Mouse (Mus musculus): ENCODE data around the gene Cmtm6. TPM values are rescaled to one million over a fixed set of nuclear protein-coding genes. Genes with fewer than 3 reads are reported as not detected.

Cmtm6 gene
- polyA plus RNA-seq, 1 experiment from 2014 or later, result 32.6 TPM

- Histone ChIP-seq H3K27ac (no peak overlapping the region), H3K4me3 (no peak overlapping the region), H3K36me3 (peaks cover 71% of the 10 kb centered on the region), H3K9me3 (no peaks in the 10 kb centered on the region), H3K4me2 (no peak overlapping the region), H3K4me1 (no peaks in the 10 kb centered on the region), H3K27me3 (no peaks in the 10 kb centered on the region), H3K9ac (no peak overlapping the region)
- WGBS, result 75% methylated on average over 7 of the region's 7 CpGs
- ATAC-seq (ENCODE audit: insufficient number of reproducible peaks, insufficient read depth, low FRiP score, low TSS enrichment, low read depth), result no peak
These were observed 27.4 kb downstream of the Cmtm6 start for GRCm38 (mm10) chr9:114758272-114758671.

- Histone ChIP-seq H3K9me3 (no peaks in the 10 kb centered on the region), H3K36me3 (peaks cover 72% of the 10 kb centered on the region), H3K9ac (no peak overlapping the region), H3K4me1 (no peaks in the 10 kb centered on the region), H3K4me2 (no peak overlapping the region), H3K4me3 (no peak overlapping the region), H3K27ac (no peak overlapping the region), H3K27me3 (no peaks in the 10 kb centered on the region)
- ATAC-seq (ENCODE audit: insufficient number of reproducible peaks, insufficient read depth, low FRiP score, low TSS enrichment, low read depth), result no peak
- 85% methylated on average over 5 of the region's 5 CpGs for WGBS
These were observed 27.9 kb downstream of the Cmtm6 start for GRCm38 (mm10) chr9:114758801-114759200.

- peaks cover 68% of the 10 kb centered on the region for H3K36me3 ChIP-seq
- 81% methylated on average over 4 of the region's 4 CpGs for WGBS
- no peak overlapping the region for H3K4me3 ChIP-seq
- no peaks in the 10 kb centered on the region for H3K27me3 ChIP-seq
- H3K4me1 ChIP-seq, result no peaks in the 10 kb centered on the region
- H3K4me2 ChIP-seq, result no peak overlapping the region
- H3K27ac ChIP-seq, result no peak overlapping the region
- ATAC-seq (ENCODE audit: insufficient number of reproducible peaks, insufficient read depth, low FRiP score, low TSS enrichment, low read depth), result no peak
- no peaks in the 10 kb centered on the region for H3K9me3 ChIP-seq
- H3K9ac ChIP-seq, result no peak overlapping the region
These were observed 29.0 kb downstream of the Cmtm6 start for GRCm38 (mm10) chr9:114759886-114760285.

- Histone ChIP-seq H3K4me1 (no peaks in the 10 kb centered on the region), H3K27ac (no peak overlapping the region), H3K9ac (no peak overlapping the region), H3K9me3 (no peaks in the 10 kb centered on the region), H3K27me3 (no peaks in the 10 kb centered on the region), H3K4me3 (no peak overlapping the region), H3K4me2 (no peak overlapping the region), H3K36me3 (peaks cover 64% of the 10 kb centered on the region)
- ATAC-seq (ENCODE audit: insufficient number of reproducible peaks, insufficient read depth, low FRiP score, low TSS enrichment, low read depth), result no peak
- 74% methylated on average over 5 of the region's 5 CpGs for WGBS
These were observed 29.4 kb downstream of the Cmtm6 start for GRCm38 (mm10) chr9:114760353-114760752.

- WGBS, result 75% methylated on average over 11 of the region's 11 CpGs
- Histone ChIP-seq H3K4me1 (peaks cover 5% of the 10 kb centered on the region), H3K9me3 (no peaks in the 10 kb centered on the region), H3K27me3 (no peaks in the 10 kb centered on the region), H3K4me3 (no peak overlapping the region), H3K36me3 (peaks cover 57% of the 10 kb centered on the region), H3K4me2 (no peak overlapping the region), H3K27ac (no peak overlapping the region), H3K9ac (no peak overlapping the region)
- ATAC-seq (ENCODE audit: insufficient number of reproducible peaks, insufficient read depth, low FRiP score, low TSS enrichment, low read depth), result no peak
These were observed 30.9 kb downstream of the Cmtm6 start for GRCm38 (mm10) chr9:114761848-114762247.

GRCm38 (mm10) chr9:114763341-114763740 is 32.4 kb downstream of the Cmtm6 start:
- ATAC-seq (ENCODE audit: insufficient number of reproducible peaks, insufficient read depth, low FRiP score, low TSS enrichment, low read depth), result no peak
- Histone ChIP-seq H3K4me2 (no peak overlapping the region), H3K27ac (no peak overlapping the region), H3K36me3 (peaks cover 53% of the 10 kb centered on the region), H3K4me1 (peaks cover 20% of the 10 kb centered on the region), H3K9ac (no peak overlapping the region), H3K9me3 (no peaks in the 10 kb centered on the region), H3K4me3 (no peak overlapping the region), H3K27me3 (no peaks in the 10 kb centered on the region)
- 65% methylated on average over 13 of the region's 13 CpGs for WGBS

GRCm38 (mm10) chr9:114767030-114767429 is 36.1 kb downstream of the Cmtm6 start:
- Histone ChIP-seq H3K9me3 (0 out of 2 replicates have a peak, but pooled peaks cover under 1% of the 10 kb centered on the region), H3K9ac (no peak overlapping the region), H3K27ac (peak overlapping the region; percentile 89), H3K4me1 (peaks cover 22% of the 10 kb centered on the region), H3K4me3 (no peak overlapping the region), H3K36me3 (peaks cover 25% of the 10 kb centered on the region), H3K4me2 (peak overlapping the region; percentile 22; the same call in 1 of the 2 replicates), H3K27me3 (no peaks in the 10 kb centered on the region)
- peak; percentile 48 for ATAC-seq (ENCODE audit: insufficient number of reproducible peaks, insufficient read depth, low FRiP score, low TSS enrichment, low read depth)
- 33% methylated on average over 13 of the region's 13 CpGs for WGBS

GRCm38 (mm10) chr9:114767507-114767906 is 36.6 kb downstream of the Cmtm6 start:
- 0 out of 2 replicates have a peak, but pooled peaks cover 5% of the 10 kb centered on the region for H3K9me3 ChIP-seq
- no peaks in the 10 kb centered on the region for H3K27me3 ChIP-seq
- peaks cover 22% of the 10 kb centered on the region for H3K4me1 ChIP-seq
- H3K36me3 ChIP-seq, result peaks cover 26% of the 10 kb centered on the region
- peak overlapping the region; percentile 22; the same call in 1 of the 2 replicates for H3K4me2 ChIP-seq
- H3K9ac ChIP-seq, result peak overlapping the region; percentile 49; the same call in 1 of the 2 replicates
- WGBS, result 34% methylated on average over 2 of the region's 2 CpGs
- H3K4me3 ChIP-seq, result no peak overlapping the region
- no peak for ATAC-seq (ENCODE audit: insufficient number of reproducible peaks, insufficient read depth, low FRiP score, low TSS enrichment, low read depth)
- H3K27ac ChIP-seq, result peak overlapping the region; percentile 89

GRCm38 (mm10) chr9:114768066-114768465 is 37.1 kb downstream of the Cmtm6 start:
- 0 out of 2 replicates have a peak, but pooled peaks cover 7% of the 10 kb centered on the region for H3K9me3 ChIP-seq
- H3K4me3 ChIP-seq, result no peak overlapping the region
- H3K4me1 ChIP-seq, result peaks cover 22% of the 10 kb centered on the region
- H3K4me2 ChIP-seq, result no peak overlapping the region
- peaks cover 23% of the 10 kb centered on the region for H3K36me3 ChIP-seq
- peak overlapping the region; percentile 89 for H3K27ac ChIP-seq
- H3K27me3 ChIP-seq, result no peaks in the 10 kb centered on the region
- WGBS, result 44% methylated on average over 10 of the region's 10 CpGs
- peak overlapping the region; percentile 49; the same call in 1 of the 2 replicates for H3K9ac ChIP-seq
- no peak for ATAC-seq (ENCODE audit: insufficient number of reproducible peaks, insufficient read depth, low FRiP score, low TSS enrichment, low read depth)

GRCm38 (mm10) chr9:114770224-114770623 is 39.3 kb downstream of the Cmtm6 start:
- Histone ChIP-seq H3K4me3 (no peak overlapping the region), H3K9ac (no peak overlapping the region), H3K4me1 (peaks cover 28% of the 10 kb centered on the region), H3K4me2 (no peak overlapping the region), H3K36me3 (peaks cover 20% of the 10 kb centered on the region), H3K27ac (no peak overlapping the region), H3K27me3 (no peaks in the 10 kb centered on the region), H3K9me3 (0 out of 2 replicates have a peak, but pooled peaks cover 7% of the 10 kb centered on the region)
- ATAC-seq (ENCODE audit: insufficient number of reproducible peaks, insufficient read depth, low FRiP score, low TSS enrichment, low read depth), result no peak
- 78% methylated on average over 4 of the region's 4 CpGs for WGBS

GRCm38 (mm10) chr9:114771565-114771964 is 40.6 kb downstream of the Cmtm6 start:
- ATAC-seq (ENCODE audit: insufficient number of reproducible peaks, insufficient read depth, low FRiP score, low TSS enrichment, low read depth), result no peak
- 0 out of 2 replicates have a peak, but pooled peaks cover 7% of the 10 kb centered on the region for H3K9me3 ChIP-seq
- 87% methylated on average over 7 of the region's 7 CpGs for WGBS

GRCm38 (mm10) chr9:114774629-114775028 is 43.7 kb downstream of the Cmtm6 start:
- 74% methylated on average over 6 of the region's 6 CpGs for WGBS
- Histone ChIP-seq H3K4me3 (no peak overlapping the region), H3K27me3 (no peaks in the 10 kb centered on the region), H3K9ac (no peak overlapping the region), H3K27ac (peak overlapping the region; percentile 68; the same call in 1 of the 2 replicates), H3K9me3 (0 out of 2 replicates have a peak, but pooled peaks cover 7% of the 10 kb centered on the region), H3K36me3 (peaks cover 13% of the 10 kb centered on the region), H3K4me1 (peaks cover 20% of the 10 kb centered on the region), H3K4me2 (no peak overlapping the region)
- no peak for ATAC-seq (ENCODE audit: insufficient number of reproducible peaks, insufficient read depth, low FRiP score, low TSS enrichment, low read depth)

More at GRCm38 (mm10) chr9:114771565-114771964, 40.6 kb downstream of the Cmtm6 start:
- Histone ChIP-seq H3K4me2 (no peak overlapping the region), H3K9ac (no peak overlapping the region), H3K27me3 (no peaks in the 10 kb centered on the region), H3K4me3 (no peak overlapping the region), H3K4me1 (peaks cover 39% of the 10 kb centered on the region), H3K27ac (no peak overlapping the region), H3K36me3 (peaks cover 14% of the 10 kb centered on the region)
